Mouse (Mus musculus): ENCODE results near the gene Vil1. TPM values are rescaled to one million over a fixed set of nuclear protein-coding genes. Genes with fewer than 3 reads are reported as not detected.

Vil1 gene
- polyA plus RNA-seq, 1 experiment from 2014 or later = 0.34 TPM

- Histone ChIP-seq H3K36me3 (peaks cover 21% of the 10 kb centered on the region), H3K27me3 (no peaks in the 10 kb centered on the region), H3K4me3 (peak overlapping the region; percentile 46), H3K9ac (peak overlapping the region; percentile 52), H3K27ac (peak overlapping the region; percentile 93), H3K9me3 (no peaks in the 10 kb centered on the region), H3K4me1 (peaks cover 25% of the 10 kb centered on the region), H3K4me2 (peak overlapping the region; percentile 93)
- under 1% methylated on average over 41 of the region's 41 CpGs for WGBS
- peak; percentile 94 for ATAC-seq (ENCODE audit: borderline replicate concordance, extremely low read depth, low FRiP score, low TSS enrichment)
These were observed 11.8 kb upstream of the Vil1 start for GRCm38 (mm10) chr1:74397268-74397918.

- Histone ChIP-seq H3K4me1 (peaks cover 22% of the 10 kb centered on the region), H3K27me3 (no peaks in the 10 kb centered on the region), H3K4me2 (peak overlapping the region; percentile 93), H3K9ac (peak overlapping the region; percentile 52), H3K36me3 (peaks cover 21% of the 10 kb centered on the region), H3K9me3 (no peaks in the 10 kb centered on the region), H3K27ac (peak overlapping the region; percentile 93), H3K4me3 (peak overlapping the region; percentile 46)
- WGBS = 3% methylated on average over 11 of the region's 11 CpGs
- peak; percentile 24 for ATAC-seq (ENCODE audit: borderline replicate concordance, extremely low read depth, low FRiP score, low TSS enrichment)
These were observed 11.2 kb upstream of the Vil1 start for GRCm38 (mm10) chr1:74397919-74398451.

GRCm38 (mm10) chr1:74400531-74400930, 8.6 kb upstream of the Vil1 start:
- ATAC-seq (ENCODE audit: borderline replicate concordance, extremely low read depth, low FRiP score, low TSS enrichment) = no peak
- Histone ChIP-seq H3K4me2 (no peak overlapping the region), H3K27me3 (no peaks in the 10 kb centered on the region), H3K36me3 (no peaks in the 10 kb centered on the region), H3K9ac (no peak overlapping the region), H3K27ac (no peak overlapping the region), H3K4me3 (no peak overlapping the region), H3K9me3 (no peaks in the 10 kb centered on the region), H3K4me1 (0 out of 2 replicates have a peak, but pooled peaks cover 8% of the 10 kb centered on the region)
- WGBS = 69% methylated on average over 3 of the region's 3 CpGs

GRCm38 (mm10) chr1:74401015-74401702, 8.0 kb upstream of the Vil1 start:
- Histone ChIP-seq H3K27me3 (no peaks in the 10 kb centered on the region), H3K36me3 (no peaks in the 10 kb centered on the region), H3K4me3 (no peak overlapping the region), H3K4me2 (no peak overlapping the region), H3K4me1 (0 out of 2 replicates have a peak, but pooled peaks cover 8% of the 10 kb centered on the region), H3K9me3 (no peaks in the 10 kb centered on the region), H3K27ac (no peak overlapping the region), H3K9ac (no peak overlapping the region)
- 43% methylated on average over 16 of the region's 16 CpGs for WGBS
- no peak for ATAC-seq (ENCODE audit: borderline replicate concordance, extremely low read depth, low FRiP score, low TSS enrichment)

- Histone ChIP-seq H3K9me3 (no peaks in the 10 kb centered on the region), H3K27me3 (no peaks in the 10 kb centered on the region), H3K36me3 (no peaks in the 10 kb centered on the region), H3K9ac (no peak overlapping the region), H3K4me2 (no peak overlapping the region), H3K4me1 (no peaks in the 10 kb centered on the region), H3K27ac (no peak overlapping the region), H3K4me3 (no peak overlapping the region)
- 78% methylated on average over 4 of the region's 4 CpGs for WGBS
- no peak for ATAC-seq (ENCODE audit: borderline replicate concordance, extremely low read depth, low FRiP score, low TSS enrichment)
These were observed 5.0 kb upstream of the Vil1 start for GRCm38 (mm10) chr1:74404206-74404605.

- Histone ChIP-seq H3K4me2 (no peak overlapping the region), H3K4me1 (no peaks in the 10 kb centered on the region), H3K4me3 (no peak overlapping the region), H3K27me3 (no peaks in the 10 kb centered on the region), H3K9ac (no peak overlapping the region), H3K27ac (no peak overlapping the region), H3K36me3 (no peaks in the 10 kb centered on the region), H3K9me3 (no peaks in the 10 kb centered on the region)
- 56% methylated on average over 2 of the region's 2 CpGs for WGBS
- no peak for ATAC-seq (ENCODE audit: borderline replicate concordance, extremely low read depth, low FRiP score, low TSS enrichment)
These were observed 2.7 kb downstream of the Vil1 start for GRCm38 (mm10) chr1:74411753-74412325.

- Histone ChIP-seq H3K9me3 (no peaks in the 10 kb centered on the region), H3K4me1 (no peaks in the 10 kb centered on the region), H3K27me3 (no peaks in the 10 kb centered on the region), H3K4me2 (no peak overlapping the region), H3K27ac (no peak overlapping the region), H3K9ac (no peak overlapping the region), H3K4me3 (no peak overlapping the region), H3K36me3 (no peaks in the 10 kb centered on the region)
- 71% methylated on average over 8 of the region's 8 CpGs for WGBS
- ATAC-seq (ENCODE audit: borderline replicate concordance, extremely low read depth, low FRiP score, low TSS enrichment) = no peak
These were observed 3.5 kb downstream of the Vil1 start for GRCm38 (mm10) chr1:74412711-74413110.

- Histone ChIP-seq H3K27ac (no peak overlapping the region), H3K36me3 (no peaks in the 10 kb centered on the region), H3K4me2 (no peak overlapping the region), H3K9ac (no peak overlapping the region), H3K4me3 (no peak overlapping the region), H3K27me3 (no peaks in the 10 kb centered on the region), H3K9me3 (no peaks in the 10 kb centered on the region), H3K4me1 (no peaks in the 10 kb centered on the region)
- 46% methylated on average over 3 of the region's 4 CpGs for WGBS
- 0 out of 2 replicates have a peak, but pooled peaks have one; percentile 46 for ATAC-seq (ENCODE audit: borderline replicate concordance, extremely low read depth, low FRiP score, low TSS enrichment)
These were observed 6.0 kb downstream of the Vil1 start for GRCm38 (mm10) chr1:74415143-74415542.

- Histone ChIP-seq H3K4me1 (no peaks in the 10 kb centered on the region; the same call in 1 of the 2 replicates), H3K36me3 (no peaks in the 10 kb centered on the region), H3K27ac (no peak overlapping the region), H3K9me3 (no peaks in the 10 kb centered on the region), H3K4me2 (no peak overlapping the region), H3K4me3 (no peak overlapping the region), H3K27me3 (no peaks in the 10 kb centered on the region), H3K9ac (no peak overlapping the region)
- no peak for ATAC-seq (ENCODE audit: borderline replicate concordance, extremely low read depth, low FRiP score, low TSS enrichment)
- 72% methylated on average over 17 of the region's 17 CpGs for WGBS
These were observed 9.7 kb downstream of the Vil1 start for GRCm38 (mm10) chr1:74418747-74419439.

- Histone ChIP-seq H3K27me3 (no peaks in the 10 kb centered on the region), H3K27ac (no peak overlapping the region)
- 45% methylated on average over 9 of the region's 9 CpGs for WGBS
These were observed 10.2 kb downstream of the Vil1 start for GRCm38 (mm10) chr1:74419440-74419794.

GRCm38 (mm10) chr1:74423147-74423546, 14.0 kb downstream of the Vil1 start:
- Histone ChIP-seq H3K9me3 (no peaks in the 10 kb centered on the region), H3K4me2 (no peak overlapping the region), H3K4me1 (no peaks in the 10 kb centered on the region; the same call in 1 of the 2 replicates), H3K27ac (no peak overlapping the region), H3K4me3 (no peak overlapping the region), H3K9ac (no peak overlapping the region), H3K27me3 (no peaks in the 10 kb centered on the region), H3K36me3 (no peaks in the 10 kb centered on the region)
- no peak for ATAC-seq (ENCODE audit: borderline replicate concordance, extremely low read depth, low FRiP score, low TSS enrichment)
- 24% methylated on average over 8 of the region's 8 CpGs for WGBS

More at GRCm38 (mm10) chr1:74419440-74419794, 10.2 kb downstream of the Vil1 start:
- no peak overlapping the region for H3K9ac ChIP-seq
- ATAC-seq (ENCODE audit: borderline replicate concordance, extremely low read depth, low FRiP score, low TSS enrichment) = no peak
- no peak overlapping the region for H3K4me2 ChIP-seq
- H3K9me3 ChIP-seq = no peaks in the 10 kb centered on the region
- H3K4me3 ChIP-seq = no peak overlapping the region
- no peaks in the 10 kb centered on the region for H3K36me3 ChIP-seq
- no peaks in the 10 kb centered on the region; the same call in 1 of the 2 replicates for H3K4me1 ChIP-seq

Data from lung, embryonic 15.5 days (tissue).